Mouse (Mus musculus) cortical plate, adult 2 months (tissue): ENCODE data around the gene Zfp622. TPM values are rescaled to one million over a fixed set of nuclear protein-coding genes. Genes with fewer than 3 reads are reported as not detected.

ENCODE experiments used
- H3K27ac ChIP-seq: fragments of 200-500 bp; 2 replicates; pipeline ENCODE4 v1.5.1; 2012; ENCODE audit warnings: low read length, control low read depth, inconsistent platforms; ENCODE audit not compliant: insufficient read depth
- H3K4me1 ChIP-seq: fragments of 200-500 bp; 2 replicates; pipeline ENCODE4 v1.6.1; 2011; ENCODE audit warnings: low read length; ENCODE audit not compliant: control insufficient read depth, insufficient read depth
- H3K4me3 ChIP-seq: fragments of 200-500 bp; 2 replicates; pipeline ENCODE4 v1.5.1; 2011; ENCODE audit warnings: mild to moderate bottlenecking, low read length, control low read depth; ENCODE audit not compliant: insufficient read depth
- CTCF ChIP-seq: fragments of 200-500 bp; IDR thresholded peaks from 2 replicates; pipeline ENCODE4 v1.5.1; 2011; ENCODE audit warnings: mild to moderate bottlenecking, control low read depth, low read length; ENCODE audit not compliant: insufficient read depth; ENCODE audit errors: extremely low read depth
- POLR2A ChIP-seq: fragments of 200-500 bp; IDR thresholded peaks from 2 replicates; pipeline ENCODE4 v1.6.1; 2011; ENCODE audit warnings: mild to moderate bottlenecking, low read length, control low read depth; ENCODE audit not compliant: insufficient read depth; ENCODE audit errors: extremely low read depth
- polyA plus RNA-seq: library from polyadenylated mRNA; depleted of rRNA; stranded (reverse); fragments of >200 nt; gene quantifications from 2 replicates; pipeline ENCODE4 v1.2.3, GENCODE M21; 2012; rRNA removed

Gene Zfp622
- 34.7 and 36.5 TPM in 2 replicates for polyA plus RNA-seq

DNA sequence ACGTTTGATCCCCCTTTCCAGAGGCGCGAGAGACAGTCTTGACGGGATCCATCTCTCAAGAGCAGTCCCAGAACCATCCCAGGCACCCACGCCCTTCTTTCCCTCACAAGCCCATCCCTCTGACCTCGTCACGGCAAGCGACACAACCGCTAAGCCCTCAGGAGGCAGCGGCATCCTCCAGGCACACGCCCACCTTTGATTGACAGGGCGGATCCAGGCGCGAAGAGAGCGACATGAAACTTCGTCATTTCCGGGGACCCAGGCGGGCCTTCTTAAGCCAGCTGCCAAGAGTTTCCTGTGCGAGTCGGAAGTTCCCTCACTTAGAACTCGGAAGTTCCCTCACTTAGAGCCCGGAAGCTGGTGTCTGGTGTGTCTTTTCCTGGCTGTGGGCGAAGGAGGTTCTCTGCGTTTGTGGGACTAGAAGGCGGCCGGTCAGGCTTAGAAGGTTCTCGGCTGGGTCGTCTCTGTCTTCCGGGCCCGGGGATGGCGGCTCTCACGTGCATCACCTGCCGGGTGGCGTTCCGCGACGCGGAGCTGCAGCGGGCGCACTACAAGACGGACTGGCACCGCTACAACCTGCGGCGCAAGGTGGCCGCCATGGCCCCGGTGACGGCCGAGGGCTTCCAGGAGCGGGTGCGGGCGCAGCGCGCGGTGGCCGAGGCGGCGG, at the start of gene Zfp622:
Gene Zfp622, plus strand, starts transcription at position 300 of the 667 bp plus-strand sequence.
- Histone ChIP-seq H3K4me3 (peak within 1 kb of the TSS; percentile 48), H3K27ac (peak within 1 kb of the TSS; percentile 44), H3K4me1 (peaks cover 5% of the 10 kb centered on the region; the same call in 1 of the 2 replicates)
- peak; percentile 97 for TF ChIP-seq POLR2A
- TF ChIP-seq CTCF, result no peak

DNA sequence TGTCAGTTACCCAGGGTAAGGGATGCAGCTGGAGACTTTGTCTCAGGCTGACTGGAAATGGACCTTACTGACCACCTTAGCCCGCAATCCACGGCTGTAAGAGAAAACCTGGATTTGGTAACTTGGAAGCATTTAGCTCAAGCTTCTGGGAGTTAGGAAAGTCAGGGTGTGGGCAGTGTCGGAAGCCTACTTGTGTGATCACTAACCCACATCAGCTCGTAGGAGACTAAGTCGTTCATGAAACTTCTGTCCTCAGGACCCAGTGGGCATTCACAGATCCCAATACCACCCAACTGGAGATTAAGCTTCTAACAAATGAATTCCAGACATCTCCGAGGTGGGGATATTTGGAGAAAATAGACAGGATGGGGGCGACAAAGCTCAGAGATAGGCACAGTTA, 49.8 kb upstream of the Zfp622 start:
- TF ChIP-seq POLR2A, result no peak
- no peak for TF ChIP-seq CTCF
- Histone ChIP-seq H3K4me1 (peaks cover 16% of the 10 kb centered on the region), H3K27ac (no peak overlapping the region), H3K4me3 (no peak overlapping the region)

DNA sequence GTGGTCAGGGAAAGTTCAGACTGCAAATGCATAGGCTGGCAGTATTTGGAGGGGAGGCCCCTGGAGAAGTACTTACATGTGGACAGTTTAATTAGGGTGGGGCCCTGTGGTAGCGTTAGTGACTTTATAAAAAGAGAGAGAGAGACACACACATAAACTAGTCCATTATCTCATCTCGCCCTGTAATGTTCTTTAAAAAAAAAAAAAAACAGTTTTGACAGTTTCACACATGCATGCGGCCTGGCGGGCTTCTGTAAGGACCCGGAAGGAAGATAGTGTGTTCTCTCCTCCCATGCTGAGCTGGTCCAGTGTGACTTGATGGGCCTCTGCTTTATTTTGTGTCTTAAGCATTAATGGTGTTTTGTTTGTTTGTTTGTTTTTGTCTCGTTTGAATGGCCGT, 45.7 kb upstream of the Zfp622 start:
- H3K4me1 ChIP-seq, result peaks cover 8% of the 10 kb centered on the region
- H3K4me3 ChIP-seq, result no peak overlapping the region
- H3K27ac ChIP-seq, result no peak overlapping the region
- TF ChIP-seq POLR2A (no peak), CTCF (no peak)

DNA sequence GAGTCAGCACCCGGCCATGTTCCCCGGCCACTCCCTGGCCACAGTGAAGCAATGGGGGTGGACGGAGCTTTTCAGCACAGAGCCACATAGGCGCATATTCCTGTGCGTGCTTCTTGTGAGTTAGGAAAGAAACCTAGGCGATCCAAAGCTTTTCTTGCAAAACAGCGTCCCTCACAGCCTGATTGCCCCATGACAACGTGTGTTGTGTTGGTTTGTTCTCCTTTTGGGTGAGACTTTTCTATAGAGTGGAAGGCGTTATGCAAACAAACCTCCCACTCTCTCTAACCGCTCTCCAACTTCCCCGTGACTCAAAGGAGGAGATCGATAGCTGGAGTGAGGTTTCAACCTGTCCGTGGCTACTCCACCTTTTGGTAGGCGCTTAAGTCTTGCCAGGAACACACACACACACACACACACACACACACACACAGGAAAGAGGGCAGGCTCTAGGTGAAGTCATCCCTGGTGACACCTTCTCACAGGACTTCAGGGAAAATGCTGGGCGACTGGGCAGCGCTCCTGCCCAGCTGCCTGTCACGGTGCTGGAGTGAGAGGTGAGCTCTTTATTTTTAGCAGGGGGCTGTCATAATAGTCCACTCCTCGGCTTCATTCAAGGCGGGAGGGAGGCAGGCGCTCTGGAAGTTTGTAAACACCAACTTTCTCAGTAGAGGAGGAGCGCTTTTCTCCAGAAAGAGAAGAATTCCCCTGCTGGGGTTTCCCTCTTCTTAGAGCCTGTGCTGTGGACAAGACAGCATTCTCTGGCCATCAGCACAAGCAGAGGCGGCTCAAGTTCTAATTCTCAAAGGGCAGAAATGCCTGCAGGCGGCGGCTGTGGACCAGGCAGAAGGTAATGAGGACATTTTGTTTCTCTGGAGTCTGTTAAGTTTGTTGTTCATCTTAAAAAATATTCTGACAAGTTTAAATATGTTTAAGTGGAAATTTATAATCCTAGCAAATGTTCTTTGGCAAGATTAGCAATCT, 43.5 kb upstream of the Zfp622 start:
- H3K4me1 ChIP-seq, result no peaks in the 10 kb centered on the region
- TF ChIP-seq CTCF (0 out of 2 replicates have a peak, but pooled peaks have one; percentile 11), POLR2A (no peak)
- no peak overlapping the region for H3K4me3 ChIP-seq
- H3K27ac ChIP-seq, result no peak overlapping the region

- Histone ChIP-seq H3K4me3 (no peak overlapping the region), H3K27ac (no peak overlapping the region), H3K4me1 (no peaks in the 10 kb centered on the region)
- TF ChIP-seq CTCF (no peak), POLR2A (no peak)
Measured at GRCm38 (mm10) chr15:25941514-25941913, 42.7 kb upstream of the Zfp622 start.

DNA sequence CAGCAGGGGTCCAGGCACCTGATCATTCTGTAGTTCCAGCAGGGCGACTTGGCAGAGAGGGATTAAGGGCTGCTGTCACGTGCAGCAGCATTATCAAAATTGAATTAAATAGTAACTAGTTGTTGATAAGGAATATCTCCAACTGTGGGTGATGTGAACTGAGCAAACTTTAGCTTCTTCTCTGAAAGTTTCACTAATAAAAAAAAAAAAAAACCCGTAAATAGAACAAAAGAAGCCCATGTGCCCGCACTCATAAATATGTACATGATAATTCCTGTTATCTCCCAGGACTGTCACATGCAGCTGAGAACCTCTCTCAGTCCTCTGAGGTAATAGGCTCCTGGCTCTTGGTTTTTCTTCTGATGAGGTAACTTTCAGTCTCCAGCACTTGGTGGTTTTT, 41.8 kb upstream of the Zfp622 start:
- no peak overlapping the region for H3K27ac ChIP-seq
- no peak overlapping the region for H3K4me3 ChIP-seq
- no peak for TF ChIP-seq CTCF
- TF ChIP-seq POLR2A, result no peak
- no peaks in the 10 kb centered on the region for H3K4me1 ChIP-seq

GRCm38 (mm10) chr15:25943386-25944137, 40.6 kb upstream of the Zfp622 start:
- Histone ChIP-seq H3K4me3 (no peak overlapping the region), H3K4me1 (no peaks in the 10 kb centered on the region), H3K27ac (no peak overlapping the region)
- TF ChIP-seq CTCF (no peak), POLR2A (no peak)

GRCm38 (mm10) chr15:25945224-25945623, 38.9 kb upstream of the Zfp622 start:
- TF ChIP-seq POLR2A, result no peak
- no peak for TF ChIP-seq CTCF
- Histone ChIP-seq H3K4me3 (no peak overlapping the region), H3K27ac (no peak overlapping the region), H3K4me1 (no peaks in the 10 kb centered on the region)

- TF ChIP-seq POLR2A (no peak), CTCF (no peak)
Measured at GRCm38 (mm10) chr15:25946482-25946881, 37.7 kb upstream of the Zfp622 start.

More at GRCm38 (mm10) chr15:25946482-25946881, 37.7 kb upstream of the Zfp622 start:
- no peaks in the 10 kb centered on the region for H3K4me1 ChIP-seq
- H3K27ac ChIP-seq, result no peak overlapping the region
- no peak overlapping the region for H3K4me3 ChIP-seq
